Mouse (Mus musculus): Measurements from ENCODE around the gene C5ar1. TPM values are rescaled to one million over a fixed set of nuclear protein-coding genes. Genes with fewer than 3 reads are reported as not detected.

The C5ar1 gene
- polyA plus RNA-seq, 1 experiment from 2014 or later, result 0.76 TPM

DNA sequence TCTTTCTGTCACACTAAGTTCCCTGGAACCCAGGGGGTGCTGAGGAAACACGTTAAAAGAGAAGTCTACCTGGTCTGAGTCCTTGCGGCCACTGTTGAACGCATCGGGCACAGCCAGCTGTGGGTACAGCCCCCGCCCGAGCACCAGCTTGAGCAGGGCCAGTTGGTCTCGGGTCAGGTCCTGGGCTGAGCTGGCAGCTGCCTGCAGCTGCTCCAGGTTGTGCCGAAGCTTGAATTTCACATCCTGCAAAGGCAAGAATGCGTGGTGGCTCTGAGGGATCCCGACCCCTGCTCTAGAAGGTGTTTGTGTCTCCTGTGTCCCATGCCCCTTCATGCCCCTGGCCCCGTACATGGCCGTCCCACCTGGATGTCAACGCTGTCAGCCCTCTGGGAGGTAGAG, 55.8 kb downstream of the C5ar1 start:
- Histone ChIP-seq H3K36me3 (peaks cover 95% of the 10 kb centered on the region), H3K4me1 (no peaks in the 10 kb centered on the region), H3K9me3 (replicated peaks) (no peaks in the 10 kb centered on the region), H3K27me3 (ENCODE audit: low read depth, poor library complexity, severe bottlenecking) (no peaks in the 10 kb centered on the region), H3K27ac (no peak overlapping the region), H3K4me3 (no peak overlapping the region)
- no peak for DNase-seq (ENCODE audit: low spot score)
- WGBS, result 93% methylated on average over 13 of the region's 13 CpGs

- Histone ChIP-seq H3K4me1 (no peaks in the 10 kb centered on the region), H3K4me3 (no peak overlapping the region), H3K9me3 (replicated peaks) (no peaks in the 10 kb centered on the region), H3K27ac (no peak overlapping the region), H3K27me3 (ENCODE audit: low read depth, poor library complexity, severe bottlenecking) (no peaks in the 10 kb centered on the region), H3K36me3 (peaks cover 96% of the 10 kb centered on the region)
- WGBS, result 88% methylated on average over 15 of the region's 15 CpGs
- no peak for DNase-seq (ENCODE audit: low spot score)
Measured at GRCm38 (mm10) chr7:16202756-16203504, 56.4 kb downstream of the C5ar1 start.

DNA sequence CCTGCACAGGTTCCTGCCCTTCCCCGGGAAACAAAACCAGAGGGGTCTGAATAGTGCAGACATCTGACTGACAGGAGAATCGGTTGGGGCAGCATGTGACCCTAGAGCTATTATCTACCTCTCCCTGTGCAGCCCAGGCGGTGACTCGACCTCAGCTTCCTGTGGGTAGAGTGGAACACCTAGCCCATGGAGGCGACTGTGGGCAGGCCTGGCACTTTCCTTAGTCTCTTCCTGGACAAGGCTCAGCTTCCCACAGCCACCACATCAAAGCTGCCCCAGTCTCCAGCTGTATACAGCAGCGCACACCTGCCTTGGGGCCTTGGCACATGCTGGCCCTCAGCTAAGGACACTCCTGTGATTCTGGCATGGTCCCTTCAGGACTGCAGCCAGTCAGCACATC, 58.2 kb downstream of the C5ar1 start:
- Histone ChIP-seq H3K4me1 (no peaks in the 10 kb centered on the region), H3K4me3 (no peak overlapping the region), H3K36me3 (peaks cover 97% of the 10 kb centered on the region), H3K27me3 (ENCODE audit: low read depth, poor library complexity, severe bottlenecking) (no peaks in the 10 kb centered on the region), H3K27ac (no peak overlapping the region), H3K9me3 (replicated peaks) (no peaks in the 10 kb centered on the region)
- 94% methylated on average over 6 of the region's 6 CpGs for WGBS
- DNase-seq (ENCODE audit: low spot score), result no peak

DNA sequence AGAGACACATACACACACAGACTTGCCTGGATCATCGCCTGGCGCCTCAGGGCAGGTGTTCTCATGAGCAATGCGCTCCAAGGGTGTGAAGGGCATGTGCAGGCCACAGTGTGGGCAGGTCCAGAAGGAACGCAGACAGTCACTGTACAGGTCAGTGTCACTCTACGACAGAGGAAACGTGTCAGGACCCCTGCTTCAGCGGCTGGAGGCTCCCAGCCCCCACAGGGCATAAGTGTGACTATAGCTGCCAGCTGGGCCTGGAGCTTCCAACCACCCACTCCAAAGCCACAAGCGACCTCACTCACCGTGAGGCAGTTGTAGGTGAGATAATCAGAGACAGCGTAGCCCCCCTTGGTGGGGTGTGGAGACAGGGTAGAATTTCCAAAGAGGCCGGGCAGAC, 60.8 kb downstream of the C5ar1 start:
- WGBS, result 89% methylated on average over 11 of the region's 11 CpGs
- peaks cover 83% of the 10 kb centered on the region for H3K36me3 ChIP-seq
- no peak overlapping the region for H3K4me3 ChIP-seq

DNA sequence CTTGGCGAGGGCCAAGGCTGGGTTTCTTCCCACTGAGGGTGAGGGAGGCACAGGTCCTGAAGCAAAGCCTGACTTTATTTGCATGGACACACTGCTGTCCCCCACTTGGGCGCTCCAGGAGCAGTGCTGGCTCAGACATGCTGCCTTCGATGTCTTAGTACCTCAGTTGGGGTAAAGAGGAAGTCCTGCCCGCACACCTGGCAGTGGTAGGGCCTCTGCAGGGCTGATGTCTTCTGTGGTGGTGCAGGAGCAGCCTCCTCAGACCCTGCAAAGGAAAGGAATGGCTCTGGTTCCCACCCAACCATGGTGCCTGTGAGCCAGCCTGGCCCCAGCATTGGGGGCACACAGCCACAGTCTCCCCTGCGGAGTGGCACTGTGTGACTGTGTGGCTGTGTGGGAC, 62.2 kb downstream of the C5ar1 start:
- WGBS, result 63% methylated on average over 5 of the region's 5 CpGs
- H3K4me1 ChIP-seq, result peaks cover 2% of the 10 kb centered on the region; the same call in 1 of the 2 replicates
- H3K9me3 ChIP-seq (replicated peaks), result 0 out of 2 replicates have a peak, but pooled peaks cover 1% of the 10 kb centered on the region
- no peak for DNase-seq (ENCODE audit: low spot score)
- H3K27ac ChIP-seq, result no peak overlapping the region
- H3K4me3 ChIP-seq, result no peak overlapping the region
- H3K27me3 ChIP-seq (ENCODE audit: low read depth, poor library complexity, severe bottlenecking), result no peaks in the 10 kb centered on the region
- H3K36me3 ChIP-seq, result peaks cover 69% of the 10 kb centered on the region

More for the DNA sequence above, 60.8 kb downstream of the C5ar1 start:
- DNase-seq (ENCODE audit: low spot score), result no peak
- no peaks in the 10 kb centered on the region for H3K4me1 ChIP-seq
- H3K27ac ChIP-seq, result no peak overlapping the region
- 0 out of 2 replicates have a peak, but pooled peaks cover 1% of the 10 kb centered on the region for H3K9me3 ChIP-seq (replicated peaks)
- H3K27me3 ChIP-seq (ENCODE audit: low read depth, poor library complexity, severe bottlenecking), result no peaks in the 10 kb centered on the region

Other genes starting within 250 kb of the C5ar1 start
- gene Bicra, start 211.6 kb downstream of the C5ar1 start, polyA plus RNA-seq (2016; fragmentation: Nextera tagmentation; extraction: Ambion mirVana), result 10.6 and 10.8 TPM in 2 replicates
- gene Zfp541, start 197.7 kb downstream of the C5ar1 start, polyA plus RNA-seq (2016; fragmentation: Nextera tagmentation; extraction: Ambion mirVana), result 0.05 TPM in 1 of 2 replicates, not detected in the other
- 197 and 216 TPM in 2 replicates for gene Napa, start 161.1 kb downstream of the C5ar1 start, polyA plus RNA-seq (2016; fragmentation: Nextera tagmentation; extraction: Ambion mirVana)
- gene Kptn, start 139.6 kb downstream of the C5ar1 start, polyA plus RNA-seq (2016; fragmentation: Nextera tagmentation; extraction: Ambion mirVana), result 26.9 and 27.0 TPM in 2 replicates
- 0.05 and 0.09 TPM in 2 replicates for gene Slc8a2, start 129.7 kb downstream of the C5ar1 start, polyA plus RNA-seq (2016; fragmentation: Nextera tagmentation; extraction: Ambion mirVana)
- gene Meis3, start 84.5 kb downstream of the C5ar1 start, polyA plus RNA-seq (2016; fragmentation: Nextera tagmentation; extraction: Ambion mirVana), result 17.8 and 20.9 TPM in 2 replicates
- gene Dhx34, start 37.5 kb downstream of the C5ar1 start, polyA plus RNA-seq (2016; fragmentation: Nextera tagmentation; extraction: Ambion mirVana), result 19.8 and 20.0 TPM in 2 replicates
- 0.04 TPM in 1 of 2 replicates, not detected in the other for gene C5ar2, start 15.4 kb downstream of the C5ar1 start, polyA plus RNA-seq (2016; fragmentation: Nextera tagmentation; extraction: Ambion mirVana)
- 5.4 and 7.4 TPM in 2 replicates for gene Inafm1, start 14.1 kb upstream of the C5ar1 start, polyA plus RNA-seq (2016; fragmentation: Nextera tagmentation; extraction: Ambion mirVana)
- 36.3 and 36.8 TPM in 2 replicates for gene Ccdc9, start 27.3 kb upstream of the C5ar1 start, polyA plus RNA-seq (2016; fragmentation: Nextera tagmentation; extraction: Ambion mirVana)
- 14.5 and 19.1 TPM in 2 replicates for gene Bbc3, start 48.9 kb upstream of the C5ar1 start, polyA plus RNA-seq (2016; fragmentation: Nextera tagmentation; extraction: Ambion mirVana)
- gene Sae1, start 128.3 kb upstream of the C5ar1 start, polyA plus RNA-seq (2016; fragmentation: Nextera tagmentation; extraction: Ambion mirVana), result 483 and 484 TPM in 2 replicates
- 22.9 and 24.6 TPM in 2 replicates for gene Zc3h4, start 141.4 kb upstream of the C5ar1 start, polyA plus RNA-seq (2016; fragmentation: Nextera tagmentation; extraction: Ambion mirVana)
- gene Tmem160, start 193.2 kb upstream of the C5ar1 start, polyA plus RNA-seq (2016; fragmentation: Nextera tagmentation; extraction: Ambion mirVana), result 74.8 and 86.2 TPM in 2 replicates
- 0.60 and 0.69 TPM in 2 replicates for gene Npas1, start 218.2 kb upstream of the C5ar1 start, polyA plus RNA-seq (2016; fragmentation: Nextera tagmentation; extraction: Ambion mirVana)

All from limb, embryonic 10.5 days (tissue).